Mouse (Mus musculus): Measurements from ENCODE around the gene Atf7. TPM values are rescaled to one million over a fixed set of nuclear protein-coding genes. Genes with fewer than 3 reads are reported as not detected.

Gene Atf7
- polyA plus RNA-seq, 1 experiment: 71.8 TPM

- Histone ChIP-seq H3K36me3 (ENCODE audit: control insufficient read depth, insufficient read depth, low read length) (peaks cover 51% of the 10 kb centered on the region), H3K27me3 (ENCODE audit: control insufficient read depth, insufficient read depth, low read length) (no peaks in the 10 kb centered on the region), H3K27ac (ENCODE audit: insufficient read depth, low read length) (no peak overlapping the region), H3K4me1 (ENCODE audit: control insufficient read depth, insufficient read depth, insufficient read length) (no peaks in the 10 kb centered on the region), H3K4me3 (ENCODE audit: extremely low read depth, insufficient read depth, insufficient read length) (no peak overlapping the region)
- 92% methylated on average over 7 of the region's 7 CpGs for WGBS
- DNase-seq (ENCODE audit: low read depth in 1 of 2, low spot score in 2 of 2): no peak
- TF ChIP-seq CTCF (IDR thresholded peaks at IDR 0.05; ENCODE audit: extremely low read depth, insufficient read depth, insufficient read length, insufficient replicate concordance): no peak
- TF ChIP-seq POLR2A (IDR thresholded peaks at IDR 0.05; ENCODE audit: low read depth, low read length): no peak
Observed at GRCm38 (mm10) chr15:102533926-102534325, 91.3 kb downstream of the Atf7 start.

DNA sequence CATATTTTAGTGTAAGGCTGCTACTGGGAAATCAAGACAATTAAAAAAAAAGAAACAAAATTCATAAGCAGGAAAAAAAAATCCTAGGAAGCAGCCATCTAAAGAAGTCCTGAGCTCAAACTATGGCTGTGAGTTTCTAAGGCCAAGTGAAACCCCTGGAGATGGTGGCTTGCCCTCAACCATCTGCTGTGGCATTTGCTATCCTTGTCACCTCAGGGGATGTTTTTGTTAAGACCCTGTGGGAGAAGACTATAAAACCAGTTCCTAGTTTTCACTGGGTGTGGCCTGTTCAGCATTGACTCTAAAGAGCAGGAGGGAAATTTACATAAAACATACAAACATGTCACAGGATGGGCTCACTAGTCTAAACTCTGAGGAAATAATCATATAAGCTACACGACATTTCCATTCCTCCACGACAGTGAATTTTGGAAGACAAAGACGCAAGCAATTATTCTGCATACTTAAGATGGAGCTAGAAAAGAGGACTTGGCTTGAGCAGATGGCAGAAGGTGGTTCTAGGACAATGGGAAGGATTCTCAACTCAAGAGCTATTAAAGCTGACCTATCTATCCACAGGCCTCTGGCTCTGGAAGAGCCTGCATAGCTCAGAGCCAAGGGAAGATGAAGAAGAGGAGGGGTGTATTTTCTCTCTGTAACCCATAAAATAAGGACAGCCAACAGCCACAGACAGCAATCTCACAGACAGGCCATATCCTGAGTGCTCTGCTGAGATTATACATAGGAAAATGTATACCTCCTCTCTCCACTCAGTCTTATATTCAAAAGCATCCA is 93.0 kb downstream of the Atf7 start:
- no peak for TF ChIP-seq CTCF (IDR thresholded peaks at IDR 0.05; ENCODE audit: extremely low read depth, insufficient read depth, insufficient read length, insufficient replicate concordance)
- no peak for TF ChIP-seq POLR2A (IDR thresholded peaks at IDR 0.05; ENCODE audit: low read depth, low read length)
- no peak for DNase-seq (ENCODE audit: low read depth in 1 of 2, low spot score in 2 of 2)
- Histone ChIP-seq H3K27me3 (ENCODE audit: control insufficient read depth, insufficient read depth, low read length) (no peaks in the 10 kb centered on the region), H3K36me3 (ENCODE audit: control insufficient read depth, insufficient read depth, low read length) (peaks cover 51% of the 10 kb centered on the region), H3K4me3 (ENCODE audit: extremely low read depth, insufficient read depth, insufficient read length) (no peak overlapping the region), H3K4me1 (ENCODE audit: control insufficient read depth, insufficient read depth, insufficient read length) (no peaks in the 10 kb centered on the region), H3K27ac (ENCODE audit: insufficient read depth, low read length) (no peak overlapping the region)
- WGBS: 95% methylated on average over 3 of the region's 3 CpGs

DNA sequence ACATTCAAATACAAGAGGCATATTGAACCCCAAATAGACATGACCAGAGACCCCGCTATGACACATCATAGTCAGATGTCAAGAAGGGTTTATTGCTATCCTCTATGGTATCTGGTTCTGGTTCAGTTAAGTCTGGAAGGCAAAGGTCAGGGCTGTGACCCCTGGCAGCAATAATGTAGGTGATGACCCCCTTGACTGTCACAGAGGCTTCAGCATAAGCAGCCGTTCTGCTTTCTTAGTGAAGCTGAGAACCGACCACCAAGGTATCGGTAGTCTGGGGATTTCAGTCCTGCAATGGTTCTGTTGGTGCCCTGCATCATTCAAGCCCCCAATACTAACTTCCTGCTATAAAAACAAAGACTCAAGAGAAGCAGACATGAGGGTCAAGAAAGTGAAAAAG is 93.7 kb downstream of the Atf7 start:
- no peak overlapping the region for H3K4me3 ChIP-seq (ENCODE audit: extremely low read depth, insufficient read depth, insufficient read length)
- WGBS: 98% methylated on average over 4 of the region's 4 CpGs
- H3K27me3 ChIP-seq (ENCODE audit: control insufficient read depth, insufficient read depth, low read length): no peaks in the 10 kb centered on the region
- no peaks in the 10 kb centered on the region for H3K4me1 ChIP-seq (ENCODE audit: control insufficient read depth, insufficient read depth, insufficient read length)
- peaks cover 49% of the 10 kb centered on the region for H3K36me3 ChIP-seq (ENCODE audit: control insufficient read depth, insufficient read depth, low read length)
- no peak for DNase-seq (ENCODE audit: low read depth in 1 of 2, low spot score in 2 of 2)
- TF ChIP-seq POLR2A (IDR thresholded peaks at IDR 0.05; ENCODE audit: low read depth, low read length) (no peak), CTCF (IDR thresholded peaks at IDR 0.05; ENCODE audit: extremely low read depth, insufficient read depth, insufficient read length, insufficient replicate concordance) (no peak)
- no peak overlapping the region for H3K27ac ChIP-seq (ENCODE audit: insufficient read depth, low read length)

- Histone ChIP-seq H3K4me3 (ENCODE audit: extremely low read depth, insufficient read depth, insufficient read length) (no peak overlapping the region), H3K4me1 (ENCODE audit: control insufficient read depth, insufficient read depth, insufficient read length) (no peaks in the 10 kb centered on the region), H3K27me3 (ENCODE audit: control insufficient read depth, insufficient read depth, low read length) (no peaks in the 10 kb centered on the region), H3K27ac (ENCODE audit: insufficient read depth, low read length) (no peak overlapping the region), H3K36me3 (ENCODE audit: control insufficient read depth, insufficient read depth, low read length) (peaks cover 43% of the 10 kb centered on the region)
- TF ChIP-seq POLR2A (IDR thresholded peaks at IDR 0.05; ENCODE audit: low read depth, low read length) (no peak), CTCF (IDR thresholded peaks at IDR 0.05; ENCODE audit: extremely low read depth, insufficient read depth, insufficient read length, insufficient replicate concordance) (no peak)
- no peak for DNase-seq (ENCODE audit: low read depth in 1 of 2, low spot score in 2 of 2)
- WGBS: 76% methylated on average over 4 of the region's 4 CpGs
Observed at GRCm38 (mm10) chr15:102530566-102530965, 94.7 kb downstream of the Atf7 start.

DNA sequence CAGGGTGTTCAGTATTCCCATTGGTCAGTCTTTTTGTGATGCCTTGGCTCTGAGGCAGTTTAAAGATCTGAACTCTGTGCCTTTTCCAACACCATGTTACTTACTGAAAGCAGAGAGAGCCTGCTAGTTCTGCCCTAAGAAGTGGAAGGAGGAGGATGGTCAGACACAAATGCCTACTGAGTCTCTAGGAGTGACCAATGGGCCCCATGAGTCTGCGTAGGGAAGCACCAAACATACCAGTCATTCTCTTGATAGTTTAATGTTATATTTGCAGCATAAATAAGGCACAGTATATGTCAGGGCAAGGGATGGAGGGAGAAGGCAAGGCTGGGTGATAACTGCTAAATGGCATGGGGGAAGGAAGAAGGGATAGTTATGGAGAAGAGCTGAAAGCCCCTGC is 96.9 kb downstream of the Atf7 start:
- H3K27ac ChIP-seq (ENCODE audit: insufficient read depth, low read length): no peak overlapping the region
- no peaks in the 10 kb centered on the region for H3K27me3 ChIP-seq (ENCODE audit: control insufficient read depth, insufficient read depth, low read length)
- H3K4me3 ChIP-seq (ENCODE audit: extremely low read depth, insufficient read depth, insufficient read length): no peak overlapping the region
- DNase-seq (ENCODE audit: low read depth in 1 of 2, low spot score in 2 of 2): no peak
- H3K36me3 ChIP-seq (ENCODE audit: control insufficient read depth, insufficient read depth, low read length): peaks cover 39% of the 10 kb centered on the region
- TF ChIP-seq POLR2A (IDR thresholded peaks at IDR 0.05; ENCODE audit: low read depth, low read length): no peak
- no peak for TF ChIP-seq CTCF (IDR thresholded peaks at IDR 0.05; ENCODE audit: extremely low read depth, insufficient read depth, insufficient read length, insufficient replicate concordance)
- WGBS: 95% methylated on average over 1 of the region's 1 CpGs
- no peaks in the 10 kb centered on the region for H3K4me1 ChIP-seq (ENCODE audit: control insufficient read depth, insufficient read depth, insufficient read length)

- H3K36me3 ChIP-seq (ENCODE audit: control insufficient read depth, insufficient read depth, low read length): peaks cover 37% of the 10 kb centered on the region
- WGBS: 85% methylated on average over 3 of the region's 3 CpGs
- no peak for DNase-seq (ENCODE audit: low read depth in 1 of 2, low spot score in 2 of 2)
- TF ChIP-seq CTCF (IDR thresholded peaks at IDR 0.05; ENCODE audit: extremely low read depth, insufficient read depth, insufficient read length, insufficient replicate concordance): peak; percentile 16; the same call in 1 of the 2 replicates
- TF ChIP-seq POLR2A (IDR thresholded peaks at IDR 0.05; ENCODE audit: low read depth, low read length): no peak
- no peaks in the 10 kb centered on the region for H3K27me3 ChIP-seq (ENCODE audit: control insufficient read depth, insufficient read depth, low read length)
- H3K4me1 ChIP-seq (ENCODE audit: control insufficient read depth, insufficient read depth, insufficient read length): no peaks in the 10 kb centered on the region
- no peak overlapping the region for H3K4me3 ChIP-seq (ENCODE audit: extremely low read depth, insufficient read depth, insufficient read length)
- H3K27ac ChIP-seq (ENCODE audit: insufficient read depth, low read length): no peak overlapping the region
Observed at GRCm38 (mm10) chr15:102527936-102528335, 97.3 kb downstream of the Atf7 start.
